Mouse (Mus musculus): Measurements from ENCODE around the gene Gng3. TPM values are rescaled to one million over a fixed set of nuclear protein-coding genes. Genes with fewer than 3 reads are reported as not detected.
"Not testable (repeated sequence)": the region's sequence is repeated elsewhere in the genome, so short reads cannot be mapped to it uniquely, and the experiment has no call there.

Gng3 gene
- polyA plus RNA-seq, 1 experiment from 2014 or later, result 0.62 TPM

DNA sequence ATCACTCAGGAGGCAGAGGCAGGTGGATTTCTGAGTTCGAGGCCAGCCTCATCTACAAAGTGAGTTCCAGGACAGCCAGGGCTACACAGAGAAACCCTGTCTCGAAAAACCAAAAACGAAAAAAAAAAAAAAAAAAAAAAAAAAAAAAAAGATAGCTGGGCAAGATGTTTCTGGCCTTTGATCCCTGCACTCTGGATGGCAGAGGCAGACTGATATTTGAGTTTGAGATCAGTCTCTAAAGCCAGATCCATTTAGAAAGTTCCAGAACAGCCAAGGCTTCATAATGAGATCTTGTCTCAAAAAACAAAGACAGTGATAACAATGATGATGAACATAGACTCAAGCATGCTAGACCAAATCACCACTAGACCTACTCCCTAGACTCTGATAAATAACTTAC is 31.4 kb upstream of the Gng3 start:
- Histone ChIP-seq H3K36me3 (peaks cover 23% of the 10 kb centered on the region), H3K27ac (peak overlapping the region; percentile 86), H3K4me1 (peaks cover 40% of the 10 kb centered on the region), H3K4me2 (peak overlapping the region; percentile 84), H3K9ac (peak overlapping the region; percentile 91), H3K4me3 (peak overlapping the region; percentile 78)
- 67% methylated on average over 3 of the region's 3 CpGs for WGBS (ENCODE audit: insufficient replicate concordance)
- H3K9me3 ChIP-seq (replicated peaks); ATAC-seq; H3K27me3 ChIP-seq (replicated peaks): not testable (repeated sequence)

GRCm38 (mm10) chr19:8864265-8864664 is 25.3 kb upstream of the Gng3 start:
- Histone ChIP-seq H3K4me1 (peaks cover 8% of the 10 kb centered on the region; the same call in 1 of the 2 replicates), H3K27me3 (replicated peaks) (no peaks in the 10 kb centered on the region), H3K4me3 (no peak overlapping the region), H3K27ac (no peak overlapping the region), H3K9me3 (replicated peaks) (no peaks in the 10 kb centered on the region), H3K36me3 (no peaks in the 10 kb centered on the region), H3K9ac (no peak overlapping the region), H3K4me2 (no peak overlapping the region)
- no peak for ATAC-seq
- 69% methylated on average over 6 of the region's 6 CpGs for WGBS (ENCODE audit: insufficient replicate concordance)

GRCm38 (mm10) chr19:8859018-8859417 is 20.0 kb upstream of the Gng3 start:
- H3K4me3 ChIP-seq, result no peak overlapping the region
- WGBS (ENCODE audit: insufficient replicate concordance), result 7% methylated on average over 1 of the region's 1 CpGs
- ATAC-seq, result peak; percentile 42; the same call in 1 of the 2 replicates

DNA sequence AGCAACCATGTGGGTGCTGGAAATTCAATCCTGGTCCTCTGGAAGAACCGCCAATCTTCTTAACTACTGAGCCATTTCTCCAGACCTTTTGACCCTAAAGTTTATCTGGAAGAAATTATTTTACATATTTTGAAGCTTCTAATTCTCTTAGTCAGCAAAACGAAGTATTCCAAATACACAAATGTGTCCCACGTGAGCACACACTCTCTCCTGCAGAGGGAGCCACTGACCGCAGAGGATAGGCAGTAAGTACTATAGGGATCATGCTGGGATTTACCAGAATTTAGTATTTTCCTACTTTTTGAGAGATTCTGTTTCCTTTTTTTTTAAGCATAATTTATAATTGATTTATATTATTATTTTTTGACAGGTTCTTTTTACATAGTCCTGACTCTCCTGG is 18.7 kb upstream of the Gng3 start:
- Histone ChIP-seq H3K27ac (no peak overlapping the region), H3K4me2 (no peak overlapping the region), H3K9ac (no peak overlapping the region), H3K27me3 (replicated peaks) (0 out of 2 replicates have a peak, but pooled peaks cover 3% of the 10 kb centered on the region), H3K9me3 (replicated peaks) (no peaks in the 10 kb centered on the region), H3K4me3 (no peak overlapping the region), H3K4me1 (no peaks in the 10 kb centered on the region), H3K36me3 (no peaks in the 10 kb centered on the region)
- no peak for ATAC-seq
- 24% methylated on average over 4 of the region's 4 CpGs for WGBS (ENCODE audit: insufficient replicate concordance)

More at GRCm38 (mm10) chr19:8859018-8859417, 20.0 kb upstream of the Gng3 start:
- Histone ChIP-seq H3K36me3 (no peaks in the 10 kb centered on the region), H3K27me3 (replicated peaks) (0 out of 2 replicates have a peak, but pooled peaks cover 3% of the 10 kb centered on the region), H3K9ac (no peak overlapping the region), H3K4me2 (no peak overlapping the region), H3K4me1 (no peaks in the 10 kb centered on the region), H3K9me3 (replicated peaks) (no peaks in the 10 kb centered on the region), H3K27ac (no peak overlapping the region)

DNA sequence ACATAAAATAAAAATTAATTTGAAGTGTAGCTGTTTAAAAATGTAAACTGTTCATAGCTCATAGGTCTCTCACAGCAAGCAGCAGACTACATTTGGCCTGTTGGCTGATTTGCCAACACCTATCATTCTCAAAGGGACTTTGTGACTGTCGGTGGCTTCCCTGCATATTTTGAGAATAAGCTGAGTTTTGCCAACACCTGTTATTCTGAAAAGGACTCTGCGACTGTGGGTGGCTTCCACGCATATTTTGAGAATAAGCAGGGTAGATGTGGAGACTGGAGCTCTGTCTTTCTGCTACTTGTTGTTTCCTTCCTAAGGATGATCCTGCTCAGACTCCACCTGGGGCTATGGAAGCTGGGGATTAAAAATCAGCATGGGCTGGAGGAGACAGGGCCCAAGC is 14.1 kb upstream of the Gng3 start:
- no peaks in the 10 kb centered on the region for H3K9me3 ChIP-seq (replicated peaks)
- H3K4me1 ChIP-seq, result peaks cover 2% of the 10 kb centered on the region; the same call in 1 of the 2 replicates
- H3K27me3 ChIP-seq (replicated peaks), result 0 out of 2 replicates have a peak, but pooled peaks cover 7% of the 10 kb centered on the region
- ATAC-seq, result no peak
- WGBS (ENCODE audit: insufficient replicate concordance), result 71% methylated on average over 3 of the region's 3 CpGs
- H3K4me3 ChIP-seq, result no peak overlapping the region
- H3K36me3 ChIP-seq, result peaks cover 7% of the 10 kb centered on the region
- H3K9ac ChIP-seq, result no peak overlapping the region
- no peak overlapping the region for H3K4me2 ChIP-seq
- no peak overlapping the region for H3K27ac ChIP-seq

GRCm38 (mm10) chr19:8852236-8852928 is 13.4 kb upstream of the Gng3 start:
- Histone ChIP-seq H3K27ac (no peak overlapping the region), H3K4me3 (no peak overlapping the region), H3K9me3 (replicated peaks) (no peaks in the 10 kb centered on the region), H3K36me3 (peaks cover 14% of the 10 kb centered on the region), H3K27me3 (replicated peaks) (0 out of 2 replicates have a peak, but pooled peaks cover 7% of the 10 kb centered on the region), H3K9ac (no peak overlapping the region), H3K4me1 (peaks cover 2% of the 10 kb centered on the region; the same call in 1 of the 2 replicates), H3K4me2 (no peak overlapping the region)
- WGBS (ENCODE audit: insufficient replicate concordance), result 49% methylated on average over 10 of the region's 10 CpGs
- no peak for ATAC-seq

GRCm38 (mm10) chr19:8851639-8852038 is 12.6 kb upstream of the Gng3 start:
- no peak overlapping the region for H3K27ac ChIP-seq
- 43% methylated on average over 7 of the region's 7 CpGs for WGBS (ENCODE audit: insufficient replicate concordance)
- no peak overlapping the region for H3K9ac ChIP-seq
- H3K4me2 ChIP-seq, result no peak overlapping the region
- H3K4me1 ChIP-seq, result peaks cover 2% of the 10 kb centered on the region; the same call in 1 of the 2 replicates
- no peak overlapping the region for H3K4me3 ChIP-seq
- H3K27me3 ChIP-seq (replicated peaks), result 0 out of 2 replicates have a peak, but pooled peaks cover 7% of the 10 kb centered on the region
- ATAC-seq, result no peak
- peaks cover 21% of the 10 kb centered on the region for H3K36me3 ChIP-seq
- no peaks in the 10 kb centered on the region for H3K9me3 ChIP-seq (replicated peaks)

DNA sequence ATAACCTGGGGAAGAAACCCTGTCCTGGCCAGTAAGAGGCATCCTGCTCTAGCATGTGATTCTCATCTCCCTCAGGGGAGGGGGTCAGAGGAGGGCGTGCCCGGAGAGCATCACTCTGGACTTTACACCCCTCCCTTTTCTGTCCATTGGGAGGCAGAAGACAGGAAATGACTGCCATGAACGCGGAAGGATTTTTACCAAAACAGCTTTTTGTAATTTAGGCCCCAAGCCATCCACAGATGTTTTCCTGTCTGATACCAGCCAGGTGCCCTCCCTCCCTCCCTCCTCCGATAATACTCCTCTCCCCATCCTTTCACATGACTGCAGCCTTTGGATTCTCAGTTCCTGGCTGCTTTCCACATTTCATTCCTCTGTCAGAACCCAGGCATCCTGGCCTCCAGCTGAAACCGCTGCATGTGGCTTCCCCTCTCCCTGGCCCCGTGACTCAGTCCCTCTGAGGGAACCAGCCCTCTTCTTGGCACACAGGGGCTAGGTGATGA is 11.5 kb upstream of the Gng3 start, which contains the start of gene Lrrn4cl:
Lrrn4cl (plus strand) TSS at position 367 of the 500 bp plus-strand sequence.
- no peak within 1 kb of the TSS for H3K4me2 ChIP-seq
- H3K4me1 ChIP-seq, result peaks cover 2% of the 10 kb centered on the region; the same call in 1 of the 2 replicates
- peaks cover 33% of the 10 kb centered on the region for H3K36me3 ChIP-seq
- H3K27ac ChIP-seq, result no peak within 1 kb of the TSS
- H3K9me3 ChIP-seq (replicated peaks), result no peaks in the 10 kb centered on the region
- H3K27me3 ChIP-seq (replicated peaks), result 0 out of 2 replicates have a peak, but pooled peaks cover 4% of the 10 kb centered on the region
- 0 out of 2 replicates have a peak, but pooled peaks have one; percentile 32 for ATAC-seq
- H3K4me3 ChIP-seq, result no peak within 1 kb of the TSS
- 42% methylated on average over 7 of the region's 7 CpGs for WGBS (ENCODE audit: insufficient replicate concordance)
- H3K9ac ChIP-seq, result no peak within 1 kb of the TSS

GRCm38 (mm10) chr19:8848356-8848755 is 9.4 kb upstream of the Gng3 start:
- no peak overlapping the region for H3K27ac ChIP-seq
- H3K27me3 ChIP-seq (replicated peaks), result 0 out of 2 replicates have a peak, but pooled peaks cover 4% of the 10 kb centered on the region
- H3K4me1 ChIP-seq, result peaks cover 2% of the 10 kb centered on the region; the same call in 1 of the 2 replicates
- H3K4me2 ChIP-seq, result no peak overlapping the region
- no peak for ATAC-seq
- H3K36me3 ChIP-seq, result peaks cover 41% of the 10 kb centered on the region
- H3K4me3 ChIP-seq, result no peak overlapping the region
- 77% methylated on average over 5 of the region's 5 CpGs for WGBS (ENCODE audit: insufficient replicate concordance)
- no peak overlapping the region for H3K9ac ChIP-seq
- H3K9me3 ChIP-seq (replicated peaks), result no peaks in the 10 kb centered on the region

- WGBS (ENCODE audit: insufficient replicate concordance), result 64% methylated on average over 5 of the region's 5 CpGs
Observed at GRCm38 (mm10) chr19:8844371-8845129, 5.6 kb upstream of the Gng3 start.

GRCm38 (mm10) chr19:8842961-8843360 is 4.0 kb upstream of the Gng3 start:
- 74% methylated on average over 6 of the region's 6 CpGs for WGBS (ENCODE audit: insufficient replicate concordance)
- H3K9ac ChIP-seq, result no peak overlapping the region
- H3K36me3 ChIP-seq, result peaks cover 49% of the 10 kb centered on the region
- no peak overlapping the region for H3K4me2 ChIP-seq
- H3K4me3 ChIP-seq, result no peak overlapping the region
- no peaks in the 10 kb centered on the region for H3K27me3 ChIP-seq (replicated peaks)
- H3K9me3 ChIP-seq (replicated peaks), result no peaks in the 10 kb centered on the region
- H3K27ac ChIP-seq, result no peak overlapping the region
- ATAC-seq, result no peak
- H3K4me1 ChIP-seq, result peaks cover 36% of the 10 kb centered on the region

More at GRCm38 (mm10) chr19:8844371-8845129, 5.6 kb upstream of the Gng3 start:
- Histone ChIP-seq H3K9ac (no peak overlapping the region), H3K4me2 (no peak overlapping the region), H3K4me3 (no peak overlapping the region), H3K36me3 (peaks cover 57% of the 10 kb centered on the region), H3K27me3 (replicated peaks) (no peaks in the 10 kb centered on the region), H3K4me1 (peaks cover 20% of the 10 kb centered on the region), H3K27ac (no peak overlapping the region), H3K9me3 (replicated peaks) (no peaks in the 10 kb centered on the region)
- ATAC-seq, result no peak
